Mouse (Mus musculus) cerebellum, adult 2 months (tissue): ENCODE data around the gene Slco6d1. TPM values are rescaled to one million over a fixed set of nuclear protein-coding genes. Genes with fewer than 3 reads are reported as not detected.
"Not testable (repeated sequence)": the region's sequence is repeated elsewhere in the genome, so short reads cannot be mapped to it uniquely, and the experiment has no call there.

Source experiments
- DNase-seq, 2 experiments: peaks; one replicate each; pipeline ENCODE4 v3.0.0; 2021
- H3K27ac ChIP-seq: fragments of 200-500 bp; 2 replicates; pipeline ENCODE4 v1.5.1; 2012; ENCODE audit warnings: low read length, control low read depth, inconsistent platforms; ENCODE audit not compliant: insufficient read depth
- H3K27me3 ChIP-seq: fragments of 200-500 bp; 2 replicates; pipeline ENCODE4 v1.6.1; 2012; ENCODE audit warnings: inconsistent platforms, mild to moderate bottlenecking, low read length, moderate library complexity; ENCODE audit not compliant: control insufficient read depth, insufficient read depth
- H3K4me1 ChIP-seq: fragments of 200-500 bp; 2 replicates; pipeline ENCODE4 v1.6.1; 2011; ENCODE audit warnings: low read length; ENCODE audit not compliant: control insufficient read depth, insufficient read depth
- H3K4me3 ChIP-seq: fragments of 200-500 bp; replicated peaks from 2 replicates; pipeline ENCODE3; 2011; ENCODE audit warnings: mild to moderate bottlenecking, low read depth, low read length, control low read depth; ENCODE audit not compliant: insufficient read depth
- CTCF ChIP-seq: fragments of 200-500 bp; IDR thresholded peaks from 2 replicates; pipeline ENCODE4 v1.5.1; 2011; ENCODE audit warnings: low read depth, mild to moderate bottlenecking, control low read depth, low read length, moderate library complexity, borderline replicate concordance; ENCODE audit not compliant: insufficient read depth
- POLR2A ChIP-seq: fragments of 200-500 bp; IDR thresholded peaks from 2 replicates; pipeline ENCODE4 v1.6.1; 2011; ENCODE audit warnings: low read length, control low read depth, borderline replicate concordance; ENCODE audit not compliant: insufficient read depth
- WGBS: fragments of 180-500 bp; shearing (Covaris S2); methylation state at CpG from one replicate; pipeline ENCODE4 v1.1.7; 2018; 5-methylcytosine and 5-hydroxymethylcytosine counted together
- polyA plus RNA-seq: library from polyadenylated mRNA; depleted of rRNA; stranded (reverse); fragments of >200 nt; gene quantifications from 2 replicates; pipeline ENCODE4 v1.2.3, GENCODE M21; 2012; rRNA removed

The Slco6d1 gene
- not detected in 2 replicates for polyA plus RNA-seq

DNA sequence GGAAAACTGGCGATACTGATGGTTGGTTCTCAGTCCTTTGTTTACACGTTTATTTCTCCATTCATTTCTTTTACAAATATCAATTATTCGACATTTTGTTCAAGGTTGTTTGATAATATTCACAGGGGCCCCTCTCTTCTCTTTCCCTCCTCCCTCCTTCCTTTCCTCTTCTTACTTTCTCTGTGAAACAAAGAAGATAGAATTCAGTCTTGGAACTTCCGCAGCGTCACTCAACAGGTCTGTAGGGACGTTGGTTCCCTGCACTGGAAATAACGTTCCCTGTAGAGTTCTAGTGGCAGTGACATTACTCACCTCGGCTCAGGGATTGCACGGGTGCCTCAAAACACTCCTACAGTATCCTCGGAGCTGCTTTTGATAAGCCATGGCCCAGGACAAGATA lies at the start of gene Slco6d1:
Slco6d1 (plus strand) TSS at position 301 of the 400 bp plus-strand sequence.
- no peak within 1 kb of the TSS for H3K4me3 ChIP-seq
- no peak for DNase-seq
- 85% methylated on average over 10 of the region's 10 CpGs for WGBS

GRCm38 (mm10) chr1:98392001-98392400 lies 28.9 kb upstream of the Slco6d1 start:
- no peak for DNase-seq
- Histone ChIP-seq H3K4me3 (no peak overlapping the region), H3K27me3 (no peaks in the 10 kb centered on the region), H3K27ac (no peak overlapping the region), H3K4me1 (no peaks in the 10 kb centered on the region)
- no peak for TF ChIP-seq POLR2A
- no peak for TF ChIP-seq CTCF

More for the DNA sequence above, at the start of gene Slco6d1:
- H3K4me1 ChIP-seq: no peaks in the 10 kb centered on the region
- TF ChIP-seq CTCF: no peak
- no peak for TF ChIP-seq POLR2A
- no peaks in the 10 kb centered on the region for H3K27me3 ChIP-seq
- no peak within 1 kb of the TSS for H3K27ac ChIP-seq

DNA sequence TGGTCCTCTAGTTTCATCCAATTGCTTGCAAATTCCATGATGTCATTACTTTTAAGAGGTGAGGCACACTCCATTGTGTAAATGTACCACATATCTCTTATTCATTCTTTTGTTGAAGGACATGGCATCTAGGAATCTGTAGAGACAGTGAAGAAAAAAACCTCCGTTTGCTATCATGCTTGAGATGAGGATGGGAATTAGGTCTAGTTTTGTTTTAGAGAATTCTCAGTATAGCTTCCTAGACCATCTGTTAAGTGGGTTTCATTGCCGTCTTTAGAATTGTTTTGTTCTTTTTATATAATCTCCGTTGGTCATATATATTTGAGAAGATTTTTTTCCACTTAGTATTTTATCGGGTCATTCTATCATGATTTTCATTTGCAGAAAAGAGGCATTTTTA lies 27.0 kb downstream of the Slco6d1 start:
- whole genome bisulfite sequencing: 83% methylated on average over 4 of the region's 4 CpGs
- no peaks in the 10 kb centered on the region for H3K4me1 ChIP-seq
- H3K27me3 ChIP-seq: no peaks in the 10 kb centered on the region
- no peak overlapping the region for H3K27ac ChIP-seq
- no peak overlapping the region for H3K4me3 ChIP-seq
- no peak for DNase-seq
- TF ChIP-seq POLR2A: no peak
- TF ChIP-seq CTCF: no peak

GRCm38 (mm10) chr1:98459224-98459623 lies 38.3 kb downstream of the Slco6d1 start:
- H3K4me1 ChIP-seq, H3K27me3 ChIP-seq, DNase-seq, H3K27ac ChIP-seq, H3K4me3 ChIP-seq: not testable (repeated sequence)
- WGBS: 87% methylated on average over 8 of the region's 8 CpGs

DNA sequence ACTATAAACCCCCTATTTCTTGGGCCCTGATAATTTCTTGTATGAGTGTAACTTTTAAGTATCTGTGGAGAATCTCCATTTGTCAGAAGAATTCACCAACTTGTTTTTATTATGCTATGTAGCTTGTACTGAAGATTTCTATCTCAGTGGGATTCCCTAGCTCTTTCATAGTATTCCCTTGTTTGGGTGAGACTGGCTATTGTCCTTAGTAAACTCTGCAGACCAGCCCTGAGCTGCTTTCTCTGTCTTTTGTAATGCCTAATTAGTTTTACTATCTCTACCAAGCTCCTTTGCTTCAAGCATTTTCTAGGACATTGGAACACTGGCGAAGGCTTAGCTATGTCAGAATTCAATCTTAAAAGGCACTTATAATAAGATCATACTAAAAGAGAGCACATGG lies 55.5 kb downstream of the Slco6d1 start:
- H3K4me3 ChIP-seq, DNase-seq, H3K27ac ChIP-seq, H3K4me1 ChIP-seq, H3K27me3 ChIP-seq: not testable (repeated sequence)
- 70% methylated on average over 1 of the region's 1 CpGs for WGBS

DNA sequence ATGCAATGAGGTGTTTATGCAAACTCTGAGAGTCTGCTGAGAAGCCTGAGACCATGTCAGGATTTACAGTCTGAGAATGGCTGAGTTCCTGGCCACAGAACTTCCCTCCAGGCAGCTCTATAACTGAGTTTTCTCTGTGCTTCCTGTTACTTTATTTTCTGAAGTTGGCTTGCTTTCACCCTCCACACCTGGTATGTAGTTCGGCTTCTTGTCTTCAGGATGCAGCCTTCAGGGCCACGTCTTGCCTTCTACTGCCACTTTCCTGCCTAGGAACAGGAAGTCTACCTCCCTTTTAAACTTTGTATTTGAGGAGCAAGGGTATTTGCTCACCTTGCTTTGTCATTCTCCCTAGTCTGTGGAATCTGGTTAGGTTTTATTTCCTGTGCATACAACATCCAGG lies 58.3 kb downstream of the Slco6d1 start:
- Histone ChIP-seq H3K27me3 (no peaks in the 10 kb centered on the region), H3K4me1 (no peaks in the 10 kb centered on the region)
- TF ChIP-seq POLR2A (no peak), CTCF (no peak)

DNA sequence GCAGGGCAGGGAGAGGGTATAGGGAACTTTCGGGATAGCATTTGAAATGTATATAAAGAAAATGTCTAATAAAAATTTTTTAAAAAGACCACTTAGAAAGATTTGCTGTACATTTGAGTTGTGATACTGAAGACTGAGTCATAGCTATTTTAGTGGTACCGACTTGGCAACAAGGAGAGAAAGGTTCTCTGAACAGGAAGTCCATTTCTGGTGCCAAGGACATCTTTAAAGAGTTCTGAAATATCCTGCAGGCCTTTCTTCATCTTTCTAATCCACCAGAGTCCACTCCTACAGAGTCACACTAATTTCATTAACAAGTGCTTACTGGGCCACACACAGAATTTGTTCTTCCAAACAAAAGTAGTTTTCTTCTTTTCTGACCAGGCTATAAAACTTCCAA lies 85.1 kb downstream of the Slco6d1 start:
- DNase-seq: no peak
- Histone ChIP-seq H3K4me1 (no peaks in the 10 kb centered on the region), H3K27me3 (no peaks in the 10 kb centered on the region), H3K27ac (no peak overlapping the region), H3K4me3 (no peak overlapping the region)
- TF ChIP-seq CTCF (no peak), POLR2A (no peak)
- 98% methylated on average over 2 of the region's 2 CpGs for WGBS

More for the DNA sequence above, 58.3 kb downstream of the Slco6d1 start:
- no peak overlapping the region for H3K27ac ChIP-seq
- H3K4me3 ChIP-seq: no peak overlapping the region
- DNase-seq: no peak
- 79% methylated on average over 2 of the region's 2 CpGs for WGBS

DNA sequence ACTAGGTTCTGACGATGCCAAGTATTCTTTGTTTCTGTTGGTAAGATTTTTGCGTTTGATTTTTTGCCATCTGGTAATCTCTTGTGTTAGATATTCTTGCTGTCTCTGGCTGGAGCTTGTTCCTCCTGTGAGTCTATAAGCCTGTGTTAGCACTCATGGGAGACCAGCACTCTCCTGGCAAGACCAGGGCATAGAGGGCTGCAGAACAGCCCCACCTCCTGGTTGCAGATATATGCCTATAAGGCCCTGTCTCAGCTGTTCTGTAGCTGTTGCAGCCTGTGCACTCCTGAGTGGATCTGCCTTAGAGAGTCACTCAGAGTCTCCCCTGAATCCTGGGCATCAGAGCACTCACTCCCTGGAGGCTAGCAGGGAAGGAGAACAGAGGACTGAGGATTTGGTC lies 102.1 kb downstream of the Slco6d1 start:
- TF ChIP-seq CTCF (no peak), POLR2A (no peak)
- Histone ChIP-seq H3K27me3 (no peaks in the 10 kb centered on the region), H3K4me3 (no peak overlapping the region), H3K4me1 (no peaks in the 10 kb centered on the region), H3K27ac (no peak overlapping the region)
- WGBS: 70% methylated on average over 2 of the region's 2 CpGs
- DNase-seq: no peak

DNA sequence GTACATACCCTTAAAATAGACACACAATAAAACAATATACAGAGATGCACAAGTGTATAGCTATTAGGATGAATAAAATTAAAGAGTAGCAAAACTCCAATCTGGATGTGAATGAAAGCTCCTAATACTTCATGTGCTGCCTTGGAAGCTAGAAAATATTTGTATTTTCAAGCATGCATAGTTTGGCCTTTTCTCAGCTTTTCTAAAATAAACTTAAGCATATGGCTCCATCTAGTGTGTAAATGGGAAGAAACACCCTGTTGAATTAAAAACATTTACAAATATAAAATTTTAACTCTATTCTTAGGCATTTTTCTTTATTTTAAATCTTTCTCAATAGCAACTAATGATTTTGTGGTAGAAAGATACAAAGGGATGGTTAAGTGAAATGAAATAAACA lies 102.6 kb downstream of the Slco6d1 start:
- no peak overlapping the region for H3K4me3 ChIP-seq
- no peak for DNase-seq
- no peak overlapping the region for H3K27ac ChIP-seq
- TF ChIP-seq POLR2A: no peak
- no peak for TF ChIP-seq CTCF
- H3K27me3 ChIP-seq: no peaks in the 10 kb centered on the region
- H3K4me1 ChIP-seq: no peaks in the 10 kb centered on the region

DNA sequence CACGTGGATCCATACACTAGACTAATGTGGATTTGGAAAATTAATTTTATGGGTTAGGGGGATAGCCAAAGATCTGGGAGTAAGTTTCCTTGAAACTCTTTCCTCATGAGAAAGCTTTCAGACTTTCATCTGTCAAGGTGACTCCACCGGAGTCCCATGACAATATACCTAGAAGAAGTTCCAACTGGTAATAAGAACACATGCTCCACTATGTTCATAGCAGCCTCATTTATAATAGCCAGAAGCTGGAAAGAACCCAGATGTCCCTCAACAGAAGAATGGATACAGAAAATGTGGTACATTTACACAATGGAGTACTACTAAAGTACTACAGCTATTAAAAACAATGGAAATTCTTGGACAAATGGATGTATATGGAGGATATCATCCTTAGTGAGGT lies 107.4 kb downstream of the Slco6d1 start:
- H3K27me3 ChIP-seq, H3K4me1 ChIP-seq, H3K4me3 ChIP-seq, DNase-seq, H3K27ac ChIP-seq: not testable (repeated sequence)
- 95% methylated on average over 2 of the region's 2 CpGs for WGBS
